Mouse (Mus musculus): ENCODE results near the gene B430218F22Rik.
"Not testable (repeated sequence)": the region's sequence is repeated elsewhere in the genome, so short reads cannot be mapped to it uniquely, and the experiment has no call there.

Gene B430218F22Rik

GRCm38 (mm10) chr13:118386511-118387447 is at the start of gene B430218F22Rik, which contains the start of gene Mrps30:
TSS of gene B430218F22Rik (plus strand) at chr13:118386630.
TSS of gene Mrps30 (minus strand) at chr13:118387252.
- in situ Hi-C loops (cut with MboI): no loop called here

DNA sequence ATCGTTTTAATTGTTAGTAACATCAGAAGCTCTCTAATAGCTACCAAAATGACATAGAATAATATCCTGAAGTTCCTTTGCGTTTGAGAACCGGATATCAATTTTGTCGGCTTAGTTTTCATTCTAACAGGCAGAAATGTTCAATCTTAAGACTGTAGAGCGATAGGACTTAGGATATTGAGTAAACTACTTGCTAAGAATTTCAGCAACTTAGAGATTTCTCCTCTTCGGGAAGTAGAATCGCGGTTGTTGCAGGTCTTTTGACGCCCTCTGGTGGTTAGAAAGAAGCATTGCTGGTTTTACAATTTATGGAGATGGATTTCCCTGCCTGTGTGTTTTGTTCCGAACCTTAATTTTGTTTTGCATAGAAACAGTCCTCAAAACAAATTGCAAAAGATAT is 36.2 kb upstream of the B430218F22Rik start:
- in situ Hi-C loops (cut with MboI): no loop called here

GRCm38 (mm10) chr13:118350870-118351269 is 35.6 kb upstream of the B430218F22Rik start:
- in situ Hi-C loops (cut with MboI): no loop called here

GRCm38 (mm10) chr13:118363342-118363741 is 23.1 kb upstream of the B430218F22Rik start:
- in situ Hi-C loops (cut with MboI): no loop called here

DNA sequence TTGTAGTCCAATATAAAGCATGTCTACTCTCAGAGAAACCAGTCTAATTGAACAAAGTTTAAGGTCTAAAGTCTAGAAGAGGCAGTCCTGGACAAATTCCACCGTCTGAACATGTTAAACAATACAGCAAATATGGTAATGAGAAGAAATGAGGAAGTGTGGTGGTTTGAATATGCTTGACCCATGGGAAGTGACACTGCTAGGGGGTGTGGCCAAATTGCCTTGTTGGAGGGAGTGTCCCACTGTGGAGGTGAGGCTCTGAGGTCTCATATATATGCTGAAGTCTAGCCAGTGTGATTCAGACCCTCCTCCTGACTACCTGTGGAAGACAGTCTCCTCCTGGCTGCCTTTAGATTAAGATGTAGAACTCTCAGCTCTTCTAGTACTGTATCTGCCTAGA is 20.7 kb upstream of the B430218F22Rik start:
- in situ Hi-C loops (cut with MboI): no loop called here

DNA sequence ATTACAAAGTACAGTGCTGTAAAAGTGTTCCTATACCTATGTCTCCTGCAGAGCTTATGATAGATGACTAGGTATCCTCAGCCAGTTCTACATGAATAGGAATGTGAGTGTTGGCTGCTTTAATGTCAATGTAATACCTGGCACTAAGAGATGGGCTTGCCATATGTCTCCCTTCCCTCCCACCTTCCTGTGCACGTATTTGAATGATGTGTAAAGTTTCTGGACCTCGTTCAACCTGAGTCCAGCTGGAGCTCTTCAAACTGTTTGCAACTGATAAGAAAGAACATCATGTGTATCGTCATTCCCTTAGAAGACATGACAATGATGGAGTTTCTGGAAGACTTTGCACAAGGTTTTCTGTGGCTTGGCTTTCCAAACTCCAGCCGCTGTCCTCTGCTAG is 13.6 kb upstream of the B430218F22Rik start:
- in situ Hi-C loops (cut with MboI): no loop called here

DNA sequence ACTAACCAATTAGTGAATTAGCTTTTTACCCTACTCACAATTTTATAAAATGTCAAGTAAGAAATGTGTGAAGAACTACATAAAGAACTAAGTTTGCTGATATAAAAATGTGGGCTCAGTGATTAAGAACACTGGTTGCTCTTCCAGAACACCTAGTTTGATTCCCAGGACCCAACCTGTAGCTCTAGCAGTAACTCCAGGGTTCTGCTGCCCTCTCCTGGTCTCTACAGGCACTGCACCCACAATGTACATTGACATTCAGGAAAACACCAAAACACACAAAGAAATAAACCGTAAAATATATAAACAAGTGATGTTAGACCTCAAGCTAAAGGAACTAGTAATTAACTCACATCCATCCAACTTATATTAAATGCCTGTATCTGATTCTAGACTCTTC is 7.3 kb upstream of the B430218F22Rik start:
- in situ Hi-C loops (cut with MboI): no loop called here

DNA sequence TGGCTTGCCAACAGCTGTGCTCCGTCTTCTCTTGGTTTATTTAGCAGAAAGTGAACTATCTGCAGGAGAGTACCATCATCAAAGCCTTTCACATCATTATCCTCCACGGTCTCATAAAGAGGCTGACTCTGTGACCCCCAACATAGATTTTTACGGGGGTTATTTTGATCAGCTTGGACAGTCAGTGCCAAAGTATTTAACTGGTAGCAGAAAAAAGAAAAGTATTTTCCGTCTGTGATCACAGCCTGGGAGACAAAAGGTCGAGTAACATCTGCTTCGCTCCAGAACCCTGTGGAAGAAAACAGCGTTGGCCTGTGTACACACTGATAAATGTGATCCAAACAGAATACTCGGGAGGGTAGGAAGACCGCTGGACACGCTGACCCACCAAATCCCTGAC is 6.0 kb upstream of the B430218F22Rik start:
- in situ Hi-C loops (cut with MboI): no loop called here

DNA sequence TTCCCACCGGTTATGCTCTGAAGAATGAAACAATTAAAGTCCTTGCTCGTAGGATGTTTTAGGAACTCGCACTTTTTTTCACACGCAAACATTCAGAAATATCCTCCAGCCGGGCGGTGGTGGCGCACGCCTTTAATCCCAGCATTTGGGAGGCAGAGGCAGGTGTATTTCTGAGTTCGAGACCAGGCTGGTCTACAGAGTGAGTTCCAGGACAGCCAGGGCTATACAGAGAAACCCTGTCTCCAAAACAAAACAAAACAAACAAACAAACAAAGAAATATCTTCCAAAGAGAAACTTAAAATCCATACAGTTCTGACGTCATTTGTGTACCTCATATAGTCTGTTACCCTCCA is 995 bp downstream of the B430218F22Rik start:
- in situ Hi-C loops (cut with MboI): not testable (repeated sequence)

DNA sequence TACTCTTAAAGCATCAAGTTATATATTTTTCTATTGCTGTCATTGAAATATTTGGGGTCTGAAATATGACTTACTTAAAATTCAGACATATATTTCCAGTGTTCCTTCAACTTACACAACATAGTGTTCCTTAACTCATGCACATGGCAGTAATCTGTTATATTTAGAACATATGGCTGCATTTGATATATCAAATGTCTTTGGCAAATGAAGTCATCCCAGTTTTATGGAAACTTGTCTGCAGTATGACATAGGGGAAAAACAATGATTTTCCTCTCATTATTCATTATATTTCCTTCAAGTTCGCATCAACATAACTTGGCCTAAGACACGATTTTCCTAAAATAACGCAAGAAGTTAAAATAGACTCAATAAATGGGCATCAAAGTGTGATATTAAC is 9.4 kb downstream of the B430218F22Rik start:
- in situ Hi-C loops (cut with MboI): no loop called here

GRCm38 (mm10) chr13:118400340-118400739 is 13.9 kb downstream of the B430218F22Rik start:
- in situ Hi-C loops (cut with MboI): no loop called here

GRCm38 (mm10) chr13:118403544-118403943 is 17.1 kb downstream of the B430218F22Rik start:
- in situ Hi-C loops (cut with MboI): no loop called here

- in situ Hi-C loops (cut with MboI): no loop called here
Observed at GRCm38 (mm10) chr13:118411297-118411992, 25.0 kb downstream of the B430218F22Rik start.

DNA sequence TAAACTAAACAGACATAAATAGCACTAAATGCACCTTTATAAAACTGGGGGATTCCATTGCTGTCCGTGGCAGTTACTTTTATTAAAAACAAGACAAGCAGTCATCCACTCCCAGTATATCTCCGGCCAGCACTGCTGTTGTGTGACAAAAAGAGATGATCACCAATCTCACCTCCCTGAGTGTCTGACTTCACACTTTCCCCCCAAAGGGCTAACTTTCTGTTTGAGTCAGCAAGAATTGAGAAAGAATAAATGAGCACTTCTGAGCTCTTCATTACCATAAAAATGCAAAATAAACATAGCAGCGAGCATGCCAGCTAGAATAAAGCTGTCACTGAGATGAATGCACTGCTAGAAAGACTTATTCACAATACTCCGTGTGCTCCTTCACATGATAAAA is 31.7 kb downstream of the B430218F22Rik start:
- in situ Hi-C loops (cut with MboI): no loop called here

DNA sequence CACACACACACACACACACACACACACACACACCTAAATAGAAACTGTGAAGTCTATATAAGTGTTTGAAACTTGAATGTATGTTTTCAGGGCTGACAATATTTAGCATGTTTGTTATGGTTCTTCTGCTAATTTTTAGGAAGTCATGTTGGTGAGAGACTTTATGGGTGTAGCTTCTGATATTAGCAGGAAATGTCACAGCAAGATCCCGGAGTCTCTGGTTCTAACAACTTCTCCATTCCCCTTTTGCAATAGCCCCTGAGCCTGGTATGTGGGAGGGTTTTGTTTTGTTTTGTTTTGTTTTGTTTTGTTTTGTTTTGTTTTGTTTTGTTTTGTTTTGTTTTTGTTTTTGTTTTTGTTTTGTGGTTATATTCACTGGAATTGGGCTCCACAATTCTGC is 34.0 kb downstream of the B430218F22Rik start:
- in situ Hi-C loops (cut with MboI): no loop called here

- in situ Hi-C loops (cut with MboI): no loop called here
Observed at GRCm38 (mm10) chr13:118420847-118421246, 34.4 kb downstream of the B430218F22Rik start.

Measured in mature B cell (primary cell).